Mouse (Mus musculus): ENCODE data around the gene Stxbp5.

DNA sequence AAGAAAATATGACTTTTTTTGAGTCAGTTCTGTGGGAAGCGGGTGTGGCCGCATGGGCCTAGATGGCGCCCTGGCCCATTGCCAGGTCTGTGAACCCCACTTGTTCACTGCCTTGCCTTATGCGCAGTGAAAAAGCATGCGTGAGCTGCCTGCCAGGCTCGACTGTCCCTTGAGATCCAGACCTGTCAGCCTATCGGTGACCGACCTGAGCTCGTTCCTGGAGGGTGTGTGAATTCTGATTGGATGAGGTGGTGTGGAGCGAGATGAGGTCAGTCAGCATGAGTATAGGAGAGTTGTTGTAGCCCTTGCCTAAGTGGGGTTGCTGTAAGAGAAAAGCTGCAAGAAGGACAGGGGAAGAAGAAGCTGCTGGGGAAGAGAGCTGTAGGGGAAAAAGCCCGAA is 114.4 kb downstream of the Stxbp5 start:
- TF ChIP-seq POLR2A (IDR thresholded peaks at IDR 0.05; ENCODE audit: low read depth, low read length) = no peak
- no peak for TF ChIP-seq CTCF (IDR thresholded peaks at IDR 0.05; ENCODE audit: extremely low read depth, insufficient read length, insufficient replicate concordance, low read depth, low read length)

Data from small intestine, adult 2 months (tissue).